Mouse (Mus musculus): ENCODE results near the gene Clba1. TPM values are rescaled to one million over a fixed set of nuclear protein-coding genes. Genes with fewer than 3 reads are reported as not detected.
A peak's percentile ranks its signal among the peaks of the same experiment; 100 is the strongest.
"Not testable (repeated sequence)": the region's sequence is repeated elsewhere in the genome, so short reads cannot be mapped to it uniquely, and the experiment has no call there.

Clba1 gene
- total and polyA plus RNA-seq, 3 experiments: 15.2 to 21.4 TPM; not detected in 1

DNA sequence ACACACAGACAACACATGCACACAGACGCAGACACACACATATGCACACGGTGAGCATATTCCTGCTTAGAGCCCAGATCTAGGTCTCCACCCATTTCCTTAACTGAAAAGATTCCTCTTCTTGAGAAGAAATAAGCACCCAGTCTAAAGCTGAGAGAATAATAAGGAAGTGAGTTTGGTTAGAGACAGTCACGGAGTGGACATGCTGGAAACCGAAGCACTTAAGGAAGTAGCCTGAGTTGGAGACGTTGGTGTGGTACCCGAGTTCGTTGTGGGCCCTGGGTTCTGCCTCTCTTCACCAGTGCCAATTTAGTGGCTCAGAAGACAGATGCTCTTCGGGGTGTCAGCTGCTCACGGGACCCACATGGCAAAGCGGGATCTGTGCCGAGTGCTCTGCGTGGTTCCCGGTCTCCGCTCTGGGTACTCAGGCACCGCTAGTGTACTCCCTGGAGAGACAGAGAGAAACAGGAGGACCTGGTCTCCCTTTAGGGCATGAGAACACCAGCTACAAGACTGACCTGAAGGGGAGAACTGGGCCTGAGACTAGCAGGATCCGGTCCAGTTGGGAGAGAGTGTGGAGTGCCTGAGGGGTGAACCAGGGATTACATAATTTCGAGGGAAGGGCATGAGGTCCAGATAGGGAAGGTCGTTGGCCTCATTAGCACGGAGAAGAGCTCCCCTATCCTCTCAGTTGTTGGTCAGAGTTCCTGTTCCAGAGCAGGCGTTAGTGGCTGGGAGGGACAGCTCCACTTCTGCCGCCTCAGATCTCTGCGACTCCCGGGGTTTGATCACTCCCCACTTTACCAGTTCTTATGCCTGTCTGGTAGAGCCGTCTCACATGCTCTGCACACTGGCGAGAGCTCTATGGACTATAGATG lies 31.7 kb downstream of the Clba1 start:
- Histone ChIP-seq H3K79me2 (ENCODE audit: control insufficient read depth, insufficient read depth, low read length, poor library complexity) (no peaks in the 10 kb centered on the region), H3K4me1 (ENCODE audit: control insufficient read depth in 1 of 2, insufficient read depth in 2 of 2, low read length in 2 of 2) (peaks cover 0 to 3% of the 10 kb centered on the region in 2 experiments; a peak in 1 of 4 replicates), H3K27ac (ENCODE audit: control insufficient read depth, low read depth, low read length) (no peak overlapping the region), H3K9me3 (replicated peaks; ENCODE audit: insufficient read depth, low read length) (0 out of 2 replicates have a peak, but pooled peaks cover 2% of the 10 kb centered on the region), H3K36me3 (ENCODE audit: control insufficient read depth in 1 of 2, insufficient read depth in 2 of 2, low read length in 2 of 2) (no peaks in the 10 kb centered on the region), H3K9ac (ENCODE audit: control insufficient read depth, low read depth, low read length, poor library complexity, severe bottlenecking) (no peak overlapping the region), H3K4me3 (ENCODE audit: control insufficient read depth in 1 of 2, insufficient read depth in 1 of 2, low read depth in 2 of 2, low read length in 2 of 2) (no peak overlapping the region), H3K27me3 (ENCODE audit: control insufficient read depth in 1 of 2, insufficient read depth in 2 of 2, low read length in 2 of 2) (no peaks in the 10 kb centered on the region)
- TF ChIP-seq EP300 (IDR thresholded peaks at IDR 0.05; ENCODE audit: low read depth in 1 of 2, low read length in 2 of 2) (no peak), MXI1 (IDR thresholded peaks at IDR 0.05; ENCODE audit: low read depth, low read length) (no peak), TBP (IDR thresholded peaks at IDR 0.05; ENCODE audit: low read depth, low read length) (no peak), MYC (IDR thresholded peaks at IDR 0.05; ENCODE audit: low read depth, low read length) (no peak), NRF1 (IDR thresholded peaks at IDR 0.05; ENCODE audit: insufficient read depth, low read depth, low read length, poor library complexity, severe bottlenecking) (no peak), NELFE (IDR thresholded peaks at IDR 0.05; ENCODE audit: low read depth, low read length) (no peak), GABPA (IDR thresholded peaks at IDR 0.05; ENCODE audit: low read depth, low read length) (no peak), POLR2AphosphoS2 (IDR thresholded peaks at IDR 0.05; ENCODE audit: low read length) (no peak), GATA1 (IDR thresholded peaks at IDR 0.05; ENCODE audit: low read depth, low read length) (no peak), E2F4 (IDR thresholded peaks at IDR 0.05; ENCODE audit: borderline replicate concordance, low read depth, low read length) (no peak), TAL1 (IDR thresholded peaks at IDR 0.05; ENCODE audit: low read length) (no peak)
- DNase-seq (ENCODE audit: low read depth, low spot score): no peak

DNA sequence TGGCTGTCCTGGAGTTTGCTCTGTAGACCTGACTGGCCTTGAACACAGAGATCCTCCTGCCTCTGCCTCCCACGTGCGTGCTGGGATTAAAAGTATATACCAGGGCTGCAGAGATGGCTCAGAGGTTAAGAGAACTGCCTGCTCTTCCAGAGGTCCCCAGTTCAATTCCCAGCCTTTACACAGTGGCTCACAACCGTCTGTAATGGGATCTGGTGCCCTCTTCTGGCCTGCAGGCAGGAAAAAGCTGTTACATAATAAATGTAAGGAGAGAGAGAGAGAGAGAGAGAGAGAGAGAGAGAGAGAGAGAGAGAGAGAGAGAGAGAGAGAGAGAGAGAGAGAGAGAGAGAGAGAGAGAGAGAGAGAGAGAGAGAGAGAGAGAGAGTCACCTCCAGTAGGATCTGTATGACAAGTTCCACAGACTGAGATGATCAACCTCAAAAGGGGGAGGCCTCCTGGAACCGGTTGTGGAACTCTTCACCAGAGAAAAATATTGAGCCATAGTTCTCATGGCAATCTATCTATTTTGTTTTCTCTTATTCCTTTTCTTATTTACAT lies 32.7 kb downstream of the Clba1 start:
- H3K36me3 ChIP-seq (ENCODE audit: control insufficient read depth in 1 of 2, insufficient read depth in 2 of 2, low read length in 2 of 2); H3K27ac ChIP-seq (ENCODE audit: control insufficient read depth, low read depth, low read length); H3K27me3 ChIP-seq (ENCODE audit: control insufficient read depth in 1 of 2, insufficient read depth in 2 of 2, low read length in 2 of 2); H3K4me3 ChIP-seq (ENCODE audit: control insufficient read depth in 1 of 2, insufficient read depth in 1 of 2, low read depth in 2 of 2, low read length in 2 of 2); DNase-seq (ENCODE audit: low read depth, low spot score); H3K79me2 ChIP-seq (ENCODE audit: control insufficient read depth, insufficient read depth, low read length, poor library complexity); H3K9ac ChIP-seq (ENCODE audit: control insufficient read depth, low read depth, low read length, poor library complexity, severe bottlenecking); H3K4me1 ChIP-seq (ENCODE audit: control insufficient read depth in 1 of 2, insufficient read depth in 2 of 2, low read length in 2 of 2); H3K9me3 ChIP-seq (replicated peaks; ENCODE audit: insufficient read depth, low read length): not testable (repeated sequence)
- TF ChIP-seq CTCF (IDR thresholded peaks at IDR 0.05 in 2 of 3, conservative IDR thresholded peaks at IDR 0.05 in 1 of 3; ENCODE audit: control insufficient read depth in 1 of 3, insufficient read depth in 1 of 3, low read depth in 2 of 3, low read length in 3 of 3, poor library complexity in 1 of 3, severe bottlenecking in 1 of 3) (peak in 2 of 3 experiments; percentile 55 to 66; a peak in 4 of 6 replicates), ZC3H11A (IDR thresholded peaks at IDR 0.05; ENCODE audit: low read depth, low read length) (peak; percentile 46), JUND (IDR thresholded peaks at IDR 0.05; ENCODE audit: low read depth, low read length) (peak; percentile 96), SMC3 (IDR thresholded peaks at IDR 0.05; ENCODE audit: low read depth, low read length) (peak; percentile 68), RAD21 (IDR thresholded peaks at IDR 0.05; ENCODE audit: low read depth, low read length) (peak; percentile 54)

DNA sequence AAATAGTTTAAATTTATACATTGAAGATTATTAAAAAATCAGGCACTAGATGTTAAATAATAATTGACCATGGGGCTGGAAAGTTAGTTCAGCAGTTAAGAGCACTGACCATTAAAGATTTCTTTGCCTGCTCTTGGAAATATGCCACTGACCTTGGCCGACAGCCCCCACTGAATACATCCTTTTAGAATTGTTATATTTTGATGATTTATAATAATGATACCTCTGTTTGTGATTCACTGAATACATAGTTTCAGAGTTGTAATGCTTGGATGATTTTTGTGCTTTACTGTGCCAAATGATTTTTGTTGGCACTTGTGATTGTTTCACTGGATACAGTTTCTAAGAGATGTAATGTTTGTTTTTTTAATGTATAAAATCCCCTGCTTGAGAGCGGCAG lies 33.4 kb downstream of the Clba1 start:
- not testable (repeated sequence) for H3K27ac ChIP-seq (ENCODE audit: control insufficient read depth, low read depth, low read length); H3K4me1 ChIP-seq (ENCODE audit: control insufficient read depth in 1 of 2, insufficient read depth in 2 of 2, low read length in 2 of 2); DNase-seq (ENCODE audit: low read depth, low spot score); H3K9me3 ChIP-seq (replicated peaks; ENCODE audit: insufficient read depth, low read length); H3K4me3 ChIP-seq (ENCODE audit: control insufficient read depth in 1 of 2, insufficient read depth in 1 of 2, low read depth in 2 of 2, low read length in 2 of 2); H3K27me3 ChIP-seq (ENCODE audit: control insufficient read depth in 1 of 2, insufficient read depth in 2 of 2, low read length in 2 of 2); H3K9ac ChIP-seq (ENCODE audit: control insufficient read depth, low read depth, low read length, poor library complexity, severe bottlenecking); H3K36me3 ChIP-seq (ENCODE audit: control insufficient read depth in 1 of 2, insufficient read depth in 2 of 2, low read length in 2 of 2); H3K79me2 ChIP-seq (ENCODE audit: control insufficient read depth, insufficient read depth, low read length, poor library complexity)

All from MEL (cell line).